8 mouse cellular contexts compared by ENCODE assay signal in the genomic region with DNA sequence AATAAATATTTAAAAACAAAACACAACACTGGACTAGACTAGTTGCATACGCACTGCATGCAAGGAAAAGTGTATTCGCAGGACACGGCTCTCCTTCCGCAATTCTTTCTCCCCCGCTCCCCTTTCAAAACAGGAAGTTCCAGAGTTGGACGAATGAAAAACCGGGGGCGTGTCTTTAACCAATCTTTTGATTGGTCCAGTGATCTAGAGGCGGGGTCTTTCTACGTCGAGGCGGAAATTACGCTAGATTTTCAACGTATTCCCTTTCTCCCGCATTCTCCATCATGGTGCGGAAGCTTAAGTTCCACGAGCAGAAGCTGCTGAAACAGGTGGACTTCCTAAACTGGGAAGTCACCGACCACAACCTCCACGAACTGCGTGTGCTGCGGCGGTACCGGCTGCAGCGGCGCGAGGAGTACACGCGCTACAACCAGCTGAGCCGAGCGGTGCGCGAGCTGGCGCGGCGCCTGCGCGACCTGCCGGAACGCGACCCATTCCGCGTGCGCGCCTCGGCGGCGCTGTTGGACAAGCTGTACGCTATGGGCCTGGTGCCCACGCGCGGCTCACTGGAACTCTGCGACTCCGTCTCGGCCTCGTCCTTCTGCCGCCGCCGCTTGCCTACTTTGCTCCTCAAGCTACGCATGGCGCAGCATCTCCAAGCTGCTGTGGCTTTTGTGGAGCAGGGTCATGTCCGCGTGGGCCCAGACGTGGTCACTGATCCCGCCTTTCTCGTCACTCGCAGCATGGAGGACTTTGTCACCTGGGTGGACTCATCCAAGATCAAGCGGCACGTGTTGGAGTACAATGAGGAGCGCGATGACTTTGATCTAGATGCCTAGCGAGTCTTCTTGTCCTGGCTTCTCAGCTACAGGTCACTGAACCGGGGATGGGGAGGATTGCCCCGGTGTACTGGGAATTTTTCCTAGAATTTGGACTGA. TPM values are rescaled to one million over a fixed set of nuclear protein-coding genes. Genes with fewer than 3 reads are reported as not detected.
DNase-seq lines count a peak whose midpoint lies in the region; ATAC-seq and TF ChIP-seq lines count a peak whose summit lies in the region.

A gene (plus strand): TSS at position 253 of the 938 bp plus-strand sequence.

- no peaks in the 10 kb centered on the region for H3K27me3 ChIP-seq in forebrain, embryonic 15.5 days

- TF ChIP-seq POLR2A in lung, adult 2 months (IDR thresholded peaks at IDR 0.05; ENCODE audit: borderline replicate concordance, extremely low read depth, low read depth, low read length) = peak; percentile 58; the same call in 1 of the 2 replicates

- H3K4me2 ChIP-seq in forebrain, embryonic 15.5 days (replicated peaks) = peak within 1 kb of the TSS; percentile 72

- no peak for TF ChIP-seq CTCF in lung, adult 2 months (IDR thresholded peaks at IDR 0.05; ENCODE audit: insufficient read depth, low read length)

- peak within 1 kb of the TSS; percentile 94 for H3K9ac ChIP-seq in ES-E14 (ENCODE audit: insufficient read depth, low read depth, low read length, poor library complexity, severe bottlenecking)
- peak within 1 kb of the TSS; percentile 74 for H3K9ac ChIP-seq in forebrain, embryonic 15.5 days (replicated peaks)

- no peaks in the 10 kb centered on the region for H3K36me3 ChIP-seq in ES-E14 (ENCODE audit: control insufficient read depth, insufficient read depth, low read length, poor library complexity, severe bottlenecking)
- no peaks in the 10 kb centered on the region for H3K36me3 ChIP-seq in forebrain, embryonic 15.5 days

- in situ Hi-C loops in ES-E14 (cut with MboI; ENCODE audit: low sequenced_read_pairs in 2 of 2, unreplicated experiment in 2 of 2) = no loop called here

- peak; percentile 97 for ATAC-seq in forebrain, embryonic 15.5 days (replicated peaks)
- ATAC-seq in neutrophil, adult 5-6 weeks (ENCODE audit: extremely low read depth, insufficient number of reproducible peaks, low FRiP score, poor library complexity, severe bottlenecking) = peak; percentile 94

- DNase-seq in ES-E14 (ENCODE audit: low read depth, low spot score) = peak; percentile 97
- DNase-seq in cerebellum, adult 11-12 months = peak; percentile 89
- DNase-seq in heart, postnatal 25 days (ENCODE audit: low spot score) = peak; percentile 80
- peak; percentile 85 to 96 for DNase-seq in layer of hippocampus, adult 18-20 months (ENCODE audit: low spot score in 2 of 2)
- DNase-seq in lung, adult 2 months = peak; percentile 85
- peak; percentile 73 to 89 for DNase-seq in thymus, adult 18-20 months

- peak within 1 kb of the TSS; percentile 87 to 96 for H3K4me3 ChIP-seq in ES-E14 (ENCODE audit: insufficient read depth in 1 of 2, low read depth in 1 of 2, low read length in 2 of 2, poor library complexity in 1 of 2, severe bottlenecking in 1 of 2)
- H3K4me3 ChIP-seq in forebrain, embryonic 15.5 days = peak within 1 kb of the TSS; percentile 84
- peak within 1 kb of the TSS; percentile 100 for H3K4me3 ChIP-seq in lung, adult 2 months (replicated peaks; ENCODE audit: extremely low read depth, low read depth, low read length)

- intact Hi-C loops in heart, postnatal 25 days (cut with DNase I) = no loop called here

- H3K4me1 ChIP-seq in ES-E14 (ENCODE audit: control insufficient read depth in 2 of 2, insufficient read depth in 2 of 2, low read length in 2 of 2, poor library complexity in 1 of 2) = peaks cover 0 to 4% of the 10 kb centered on the region in 2 experiments; a peak in 1 of 4 replicates
- peaks cover 25% of the 10 kb centered on the region for H3K4me1 ChIP-seq in forebrain, embryonic 15.5 days
- 0 out of 2 replicates have a peak, but pooled peaks cover 4% of the 10 kb centered on the region for H3K4me1 ChIP-seq in lung, adult 2 months (ENCODE audit: control insufficient read depth, insufficient read depth, low read length)

- no peaks in the 10 kb centered on the region for H3K9me3 ChIP-seq in ES-E14 (ENCODE audit: control insufficient read depth, insufficient read depth, low read depth, low read length)
- no peaks in the 10 kb centered on the region for H3K9me3 ChIP-seq in forebrain, embryonic 15.5 days

- H3K27ac ChIP-seq in ES-E14 (ENCODE audit: insufficient read depth, low read depth, low read length, poor library complexity, severe bottlenecking) = peak within 1 kb of the TSS; percentile 55
- H3K27ac ChIP-seq in forebrain, embryonic 15.5 days (replicated peaks) = peak within 1 kb of the TSS; percentile 93

- WGBS in forebrain, embryonic 15.5 days = under 1% methylated on average over 73 of the region's 73 CpGs
- WGBS in lung, adult 2 months = under 1% methylated on average over 73 of the region's 73 CpGs

TF ChIP-seq in ES-E14, 5 proteins besides CTCF, POLR2A, EP300 and RAD21:
- TF ChIP-seq CHD2 (IDR thresholded peaks at IDR 0.05; ENCODE audit: low read depth, low read length) = peak; percentile 32; the same call in 1 of the 2 replicates
- TF ChIP-seq ZC3H11A (IDR thresholded peaks at IDR 0.05; ENCODE audit: borderline replicate concordance, low read depth, low read length) = no peak

RNA-seq across cellular contexts. Expression of the gene that starts here (rescaled TPM):
- total RNA-seq in ES-E14 (2012; rRNA removed) = 106 and 108 TPM in 2 replicates
- 79.2 and 85.0 TPM in 2 replicates for polyA plus RNA-seq in forebrain, embryonic 15.5 days (2015; fragmentation: Nextera tagmentation; extraction: Ambion mirVana)
- 10 to 100 TPM; 53.2 to 54.8 TPM for total RNA-seq in heart, postnatal 25 days (2021)
- 10 to 100 TPM; 56.1 to 57.1 TPM for total RNA-seq in layer of hippocampus, adult 18-20 months (2021)
- 195 and 264 TPM in 2 replicates for polyA plus RNA-seq in lung, adult 2 months (2012; rRNA removed)
- total RNA-seq in neutrophil, adult 5-6 weeks (2017) = 31.1 and 36.7 TPM in 2 replicates

Comparison
In these comparisons a context has a peak if more than half of its experiments do, and no peak if none do; other contexts are left out.
1. Peak in every context shown above with its lines: DNase-seq, ATAC-seq, H3K4me3 ChIP-seq and H3K27ac ChIP-seq.